Mouse (Mus musculus) brain, adult 2 months (tissue): Measurements from ENCODE around the gene Sh3gl3.

Experiments
- DNase-seq: peaks from one replicate; pipeline ENCODE4 v3.0.0; 2011; ENCODE audit warnings: low read depth, low spot score

Sh3gl3 gene

DNA sequence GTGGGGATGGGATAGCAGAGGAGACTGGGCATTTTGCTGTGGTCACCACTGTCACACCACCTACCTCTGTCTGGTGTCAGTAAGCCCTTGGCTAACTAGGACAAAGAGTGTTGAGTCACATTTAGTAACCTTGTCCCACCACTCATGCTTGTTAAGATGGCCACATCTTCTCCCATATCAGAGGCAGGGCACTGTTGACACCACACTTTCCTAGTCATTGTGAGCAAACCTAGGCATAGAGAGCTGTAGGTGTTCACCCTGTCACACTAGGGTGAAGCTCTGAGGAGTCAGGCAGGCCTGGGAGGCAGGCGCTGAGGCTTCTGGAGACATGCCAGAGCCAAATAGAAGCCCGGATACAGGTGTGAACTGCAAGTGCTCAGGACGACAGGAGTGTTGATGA is at the start of gene Sh3gl3:
Sh3gl3 (plus strand) TSS at position 301 of the 400 bp plus-strand sequence.
- no peak for DNase-seq

GRCm38 (mm10) chr7:82138196-82138595 is 35.4 kb upstream of the Sh3gl3 start:
- no peak for DNase-seq

DNA sequence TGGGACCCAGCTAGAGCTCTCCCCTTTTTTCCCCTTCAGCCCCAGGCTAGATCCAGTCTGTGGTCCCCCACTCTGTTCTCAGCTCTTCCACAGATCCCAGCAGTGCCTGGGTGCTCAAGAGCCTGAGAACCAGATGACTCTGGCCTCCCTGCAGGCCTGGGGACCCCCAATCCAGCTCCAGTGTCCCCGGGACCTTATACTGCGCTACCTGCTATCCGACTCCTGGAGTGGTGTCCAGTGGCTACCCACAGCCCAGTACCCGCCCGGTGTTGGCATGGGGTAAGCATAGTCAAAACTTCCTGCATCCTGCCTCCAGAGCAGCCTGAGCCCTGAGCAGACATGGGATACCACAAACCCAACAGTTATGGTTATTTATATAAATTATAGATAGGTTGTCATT is 26.5 kb upstream of the Sh3gl3 start:
- DNase-seq = no peak

DNA sequence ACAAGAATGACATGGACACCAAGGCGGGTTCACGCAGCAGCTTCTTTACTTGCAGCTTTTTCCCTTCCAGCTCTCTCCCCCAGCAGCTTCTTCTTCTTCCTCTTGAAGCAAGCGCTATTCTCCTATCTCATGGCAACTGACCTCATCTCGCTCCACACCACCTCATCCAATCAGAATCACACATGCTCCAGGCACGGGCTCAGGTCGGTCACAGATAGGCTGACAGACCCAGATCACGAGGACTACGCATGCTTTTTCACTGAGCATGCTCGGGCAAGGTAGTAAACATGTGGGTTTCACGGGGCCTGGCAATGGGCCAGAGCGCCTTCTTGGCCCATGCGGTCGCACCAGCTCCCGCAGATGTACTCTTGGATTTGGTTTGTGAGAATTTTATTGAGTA is 9.0 kb upstream of the Sh3gl3 start:
- no peak for DNase-seq

DNA sequence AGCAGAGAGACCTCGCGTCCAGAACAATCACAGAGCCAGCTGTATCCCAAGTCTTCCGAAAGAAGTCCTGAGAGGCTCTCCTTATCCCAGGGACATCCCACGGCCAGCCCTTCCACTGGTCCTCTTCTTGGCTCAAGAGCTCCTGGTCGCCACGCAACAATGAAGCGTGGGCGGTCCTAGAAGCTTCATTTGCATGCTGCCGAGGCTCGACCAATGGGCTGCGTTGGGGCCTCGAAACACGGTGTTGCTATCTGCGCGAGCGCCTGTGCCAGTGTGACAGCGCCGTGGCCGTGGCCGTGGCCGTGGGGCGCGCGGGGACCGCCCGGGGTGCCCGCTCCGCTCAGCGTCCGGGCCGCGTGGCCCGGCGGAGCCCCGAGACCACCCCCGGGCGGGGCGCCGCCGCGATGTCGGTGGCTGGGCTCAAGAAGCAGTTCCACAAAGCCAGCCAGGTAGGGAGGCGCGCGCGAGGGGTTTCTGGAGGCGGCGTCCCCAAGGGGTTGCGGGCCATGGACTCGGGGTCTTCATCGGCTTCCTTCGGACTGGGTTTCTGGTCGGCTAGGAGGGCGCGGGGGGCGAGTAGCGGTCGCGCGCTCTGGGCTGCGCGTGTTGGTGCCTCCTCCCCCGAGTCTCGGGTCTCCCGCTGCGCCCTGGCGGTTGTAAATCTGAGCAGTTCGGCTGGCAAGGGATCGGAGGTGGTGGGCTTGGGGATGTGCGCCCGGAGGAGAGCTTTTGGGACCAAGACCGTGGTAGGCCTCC is 1.1 kb downstream of the Sh3gl3 start:
- DNase-seq = peak; percentile 97

- DNase-seq = no peak
Observed at GRCm38 (mm10) chr7:82175327-82175721, 1.7 kb downstream of the Sh3gl3 start.

- DNase-seq = peak; percentile 34
Observed at GRCm38 (mm10) chr7:82176192-82176591, 2.6 kb downstream of the Sh3gl3 start.

DNA sequence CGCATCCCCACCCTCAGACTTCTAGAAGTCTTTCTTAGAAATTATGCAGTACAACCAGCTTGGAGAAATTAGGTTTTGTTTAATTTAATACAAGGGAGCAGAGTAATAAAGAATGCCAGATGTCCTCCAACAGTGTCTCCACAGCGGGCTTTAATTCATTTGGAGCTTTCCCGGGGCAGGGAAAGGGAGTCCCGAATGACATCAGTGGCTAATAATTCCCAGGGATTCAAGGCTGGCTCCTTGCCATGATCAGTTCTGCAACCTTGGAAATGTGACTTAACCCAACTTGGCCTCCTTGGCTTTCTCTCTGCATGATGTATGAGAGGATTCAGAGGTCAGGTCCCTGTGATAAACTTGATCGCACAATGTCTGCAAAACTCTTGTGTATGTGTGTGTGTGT is 3.7 kb downstream of the Sh3gl3 start:
- DNase-seq = no peak

DNA sequence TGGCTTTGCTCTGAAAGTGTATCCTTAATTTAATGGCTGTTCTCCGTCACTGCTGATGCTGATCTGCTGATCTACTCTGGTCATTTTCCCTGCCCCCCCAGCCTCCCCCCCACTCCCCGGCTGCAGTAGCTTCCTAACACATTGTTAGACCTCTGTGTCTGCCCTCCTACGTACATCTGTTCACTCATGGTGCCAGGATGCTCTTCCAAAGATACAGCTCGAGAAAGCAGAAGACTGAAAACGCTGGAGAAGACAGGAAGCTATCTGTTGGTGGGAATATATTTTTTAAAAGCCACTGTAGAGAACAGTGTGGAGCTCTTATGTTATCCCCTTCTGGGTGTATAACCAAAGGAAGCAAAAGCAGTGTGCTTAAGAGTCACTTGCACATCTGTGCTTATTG is 7.3 kb downstream of the Sh3gl3 start:
- DNase-seq = peak; percentile 73

GRCm38 (mm10) chr7:82182781-82183180 is 9.1 kb downstream of the Sh3gl3 start:
- peak; percentile 61 for DNase-seq

DNA sequence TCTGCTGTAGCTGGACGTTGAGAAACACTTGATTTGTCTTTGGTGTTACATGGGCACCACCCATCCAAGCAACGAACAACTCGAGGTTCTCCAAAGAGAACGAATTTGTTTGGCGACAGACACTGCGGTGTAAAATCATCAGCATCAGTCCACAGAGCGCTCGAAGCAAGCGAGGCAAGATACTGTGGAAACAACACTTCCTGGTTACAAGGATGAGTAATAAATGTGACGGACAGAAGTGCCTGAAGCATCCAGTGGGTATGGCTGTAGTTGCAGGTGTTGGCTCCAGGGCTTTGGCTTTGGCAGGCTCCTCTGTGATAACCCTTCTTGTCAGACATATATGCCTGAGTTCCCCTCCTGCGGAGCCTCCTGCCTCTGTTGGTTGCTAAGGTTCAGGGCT is 18.0 kb downstream of the Sh3gl3 start:
- DNase-seq = no peak

DNA sequence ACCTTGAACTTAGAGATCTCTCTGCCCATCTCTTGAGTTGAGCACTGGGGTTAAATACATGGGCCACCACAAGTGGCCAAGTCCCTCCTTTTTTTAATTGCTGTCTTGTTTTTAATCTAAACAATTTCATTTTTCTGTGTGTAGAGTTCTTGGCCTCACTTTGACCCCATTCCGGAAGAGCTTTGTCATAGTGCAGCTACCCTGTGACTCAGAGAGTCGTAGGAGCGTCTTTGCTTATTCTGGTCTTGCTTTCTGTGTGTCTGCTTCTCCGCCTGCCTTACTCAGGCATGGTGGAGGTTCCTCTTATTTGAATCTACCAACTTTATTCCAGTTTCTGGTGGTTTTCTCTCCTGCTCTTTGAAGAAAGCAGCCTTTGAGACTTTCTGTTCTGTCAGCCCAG is 18.9 kb downstream of the Sh3gl3 start:
- DNase-seq = peak; percentile 12

DNA sequence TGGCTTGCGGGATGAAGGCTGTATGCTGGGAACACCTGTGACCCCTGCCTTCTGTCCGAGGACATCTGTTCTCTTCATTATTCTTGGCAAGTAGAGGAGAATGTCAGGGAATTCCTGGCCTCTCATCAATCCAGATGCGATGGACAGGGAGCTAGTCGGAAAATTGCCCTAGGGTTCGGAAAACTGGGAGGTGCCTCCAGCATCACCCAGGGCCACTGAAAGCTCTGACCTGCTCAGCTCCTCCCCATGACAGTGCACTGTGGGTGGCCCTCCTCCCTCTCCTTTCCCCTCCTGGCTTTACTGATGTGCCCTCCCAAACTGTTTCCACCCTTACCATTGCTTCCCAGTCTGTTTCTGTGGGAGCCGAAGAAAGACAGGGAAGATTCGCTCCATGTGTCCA is 29.5 kb downstream of the Sh3gl3 start:
- DNase-seq = no peak

DNA sequence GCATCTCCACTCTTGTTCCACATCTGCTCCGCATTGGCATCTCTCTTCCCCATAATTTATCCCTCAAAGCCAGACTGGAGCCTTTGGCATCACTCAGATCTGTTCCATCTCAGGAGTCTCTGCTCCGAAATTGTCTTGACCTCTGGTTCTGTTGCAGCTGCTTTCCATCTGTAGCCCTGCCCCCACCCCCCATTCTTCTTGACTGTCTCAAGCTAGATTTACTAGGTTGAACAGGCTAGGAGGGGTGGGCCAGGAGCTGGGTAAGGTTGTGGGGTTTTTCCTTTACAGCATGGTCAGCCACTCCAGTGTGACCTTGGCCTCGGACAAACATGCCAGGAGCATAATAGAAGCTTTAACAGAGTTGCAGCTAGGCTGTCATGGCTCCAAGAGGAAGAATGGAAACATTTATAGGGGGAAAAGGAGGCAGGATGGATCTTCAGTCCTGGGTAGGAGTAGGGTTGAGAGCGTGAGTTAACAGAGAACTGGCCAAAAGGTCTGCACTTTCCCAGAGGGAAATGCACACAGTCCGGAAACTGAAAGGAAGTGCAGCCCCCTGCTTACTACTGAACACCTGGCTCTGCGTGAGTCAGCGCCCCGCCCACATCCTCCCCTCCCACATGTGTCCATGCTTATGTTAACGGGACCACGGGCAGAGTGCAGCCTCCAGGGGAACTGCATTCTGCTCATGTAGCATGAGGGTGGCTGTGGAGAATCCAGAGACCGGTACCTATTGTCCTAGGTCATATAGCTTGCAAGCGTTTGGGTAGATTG is 30.6 kb downstream of the Sh3gl3 start:
- peak; percentile 43 for DNase-seq

DNA sequence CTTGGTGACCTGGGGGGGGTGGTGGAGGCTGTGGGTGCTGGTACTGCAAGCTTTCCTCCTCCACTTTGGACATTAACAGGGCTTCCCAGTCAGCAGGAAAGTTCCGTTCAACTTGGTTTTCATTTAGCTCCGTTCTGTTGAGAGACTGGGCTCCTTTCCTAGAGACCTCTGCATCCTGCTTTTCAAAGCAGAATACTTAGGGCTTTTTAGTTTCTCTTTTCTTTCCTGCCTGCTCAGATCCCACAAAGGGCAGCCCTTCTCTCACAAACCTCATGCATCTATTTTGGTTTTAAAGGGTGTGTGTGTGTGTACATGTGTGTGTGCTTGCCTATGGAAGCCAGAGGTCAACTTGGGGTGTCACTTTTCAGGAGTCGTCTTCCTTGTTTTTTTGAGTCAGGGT is 31.3 kb downstream of the Sh3gl3 start:
- DNase-seq = no peak

DNA sequence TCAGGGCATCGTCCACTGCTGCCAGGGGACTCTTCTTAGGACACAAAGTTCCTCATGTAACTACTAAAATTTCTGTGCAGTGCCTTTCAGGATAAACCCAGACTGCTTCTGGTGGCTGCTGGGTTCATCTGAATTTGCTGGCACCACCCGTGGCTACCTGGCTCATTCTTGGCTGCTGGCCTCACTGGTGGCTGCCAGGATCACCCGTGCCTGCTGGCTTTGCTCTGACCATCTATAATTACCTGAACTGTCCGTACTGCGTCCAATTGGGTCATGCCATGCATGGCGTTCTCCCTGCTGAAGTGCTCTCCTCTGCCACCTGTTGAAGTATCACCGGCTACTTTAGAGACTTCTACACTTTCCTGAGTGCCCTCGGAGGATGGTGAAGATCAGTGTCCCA is 33.1 kb downstream of the Sh3gl3 start:
- peak; percentile 91 for DNase-seq

- DNase-seq = peak; percentile 51
Observed at GRCm38 (mm10) chr7:82221380-82221933, 47.8 kb downstream of the Sh3gl3 start.

DNA sequence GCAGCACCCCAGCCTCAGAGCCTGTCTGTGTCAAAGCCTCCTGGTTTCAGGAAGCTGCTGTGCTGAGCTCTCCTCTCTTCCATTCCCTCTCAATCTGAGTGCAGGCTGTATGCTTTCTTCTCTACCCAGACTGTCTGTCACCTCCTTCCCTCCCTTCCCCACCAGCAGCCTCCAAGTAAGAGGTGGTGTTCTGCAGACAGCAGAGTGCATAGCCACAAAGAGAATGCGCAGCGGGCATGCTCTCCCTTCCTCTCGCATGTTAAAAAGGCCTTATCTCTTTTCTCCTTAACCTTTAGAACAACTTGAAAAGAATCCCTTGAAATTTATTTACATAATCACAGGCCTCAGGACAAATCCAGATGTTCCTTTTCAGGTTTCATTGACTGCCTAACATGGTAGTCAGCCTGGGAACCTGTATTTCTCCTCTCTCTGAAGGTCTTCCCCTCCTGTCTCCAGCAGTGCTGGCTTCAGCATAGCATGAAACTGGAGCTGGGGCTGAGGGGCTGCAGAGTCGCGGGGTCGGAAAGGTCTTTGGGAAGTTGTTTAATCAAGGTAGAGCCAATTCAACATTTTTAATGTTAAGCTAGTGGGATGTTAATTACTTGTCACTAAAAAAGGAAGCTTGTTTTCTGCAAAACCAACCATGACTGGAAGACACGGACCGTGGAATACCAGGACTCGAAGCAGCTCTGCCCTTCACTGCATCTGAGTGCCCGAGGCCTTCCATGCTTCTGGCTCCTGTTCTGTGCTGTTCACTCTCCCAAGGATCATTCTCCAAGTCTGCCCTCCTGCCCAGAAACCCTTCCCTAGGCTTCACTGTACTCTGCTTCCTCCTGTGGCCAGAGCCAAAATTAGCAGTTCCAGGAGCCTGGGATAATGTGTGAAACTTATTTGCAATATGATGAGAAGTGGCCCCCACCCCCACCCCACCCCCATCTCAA is 50.5 kb downstream of the Sh3gl3 start:
- DNase-seq = peak; percentile 56

DNA sequence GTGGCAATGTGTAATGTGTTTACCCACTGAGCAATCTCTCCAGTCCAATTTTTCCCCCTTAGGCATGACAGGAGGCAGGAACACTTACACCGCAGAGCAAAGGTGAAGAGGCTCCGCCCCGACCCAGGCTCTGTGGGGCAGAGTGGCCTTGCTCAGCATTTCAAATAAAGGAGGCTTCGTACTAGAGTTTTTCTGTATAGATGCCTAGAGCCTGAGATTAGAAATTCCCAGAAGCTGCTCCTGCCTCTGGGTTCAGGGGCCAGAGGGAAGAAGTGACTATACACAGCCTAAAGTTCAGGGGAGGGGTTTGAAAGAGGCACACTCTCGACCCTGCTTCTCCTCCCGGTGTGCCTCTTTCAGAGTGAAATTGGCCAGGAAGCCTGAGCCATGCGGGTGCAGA is 59.6 kb downstream of the Sh3gl3 start:
- no peak for DNase-seq

DNA sequence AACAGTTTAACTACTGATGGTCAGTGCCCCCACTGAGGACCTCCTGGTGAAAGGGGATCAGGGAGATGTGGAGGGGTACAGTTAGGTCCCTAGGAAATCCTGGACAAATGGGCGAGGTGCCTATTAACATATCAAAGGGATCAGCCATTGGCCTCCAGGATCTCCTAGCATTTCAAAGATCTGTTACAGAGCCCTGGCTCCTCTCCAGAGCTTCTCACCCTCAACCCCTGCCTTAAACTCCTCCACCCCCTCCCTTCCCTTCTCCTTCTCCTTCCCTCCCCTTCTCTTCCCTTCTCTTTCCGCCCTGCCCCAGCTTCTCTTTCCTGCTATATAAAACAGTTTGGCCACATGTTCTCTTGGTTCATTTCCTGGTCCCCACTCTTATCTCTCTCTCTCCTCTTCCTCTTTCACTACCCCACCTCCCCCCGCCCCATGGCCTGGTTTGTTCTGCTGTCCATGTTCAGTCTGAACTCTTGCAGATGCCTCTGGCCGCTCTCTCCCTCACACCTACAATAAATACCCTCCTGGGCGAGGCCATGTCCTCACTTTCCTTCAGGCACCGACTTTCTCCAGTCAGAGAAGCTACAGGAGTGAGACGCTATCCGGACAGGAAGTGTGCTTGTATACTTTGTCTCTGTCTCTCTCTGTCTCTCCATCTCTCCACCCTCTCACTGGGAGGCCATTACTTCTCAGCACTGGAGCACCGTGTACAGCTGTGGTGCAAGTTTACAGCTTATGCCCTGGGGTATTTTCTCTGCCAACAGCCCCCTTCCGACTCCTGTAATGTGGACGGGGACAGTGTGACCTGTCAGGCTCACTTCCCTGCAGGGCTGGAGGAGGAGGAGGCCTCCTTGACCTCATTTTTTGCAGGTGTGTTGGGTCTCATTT is 60.6 kb downstream of the Sh3gl3 start:
- DNase-seq = no peak

- DNase-seq = no peak
Observed at GRCm38 (mm10) chr7:82234898-82235290, 61.3 kb downstream of the Sh3gl3 start.
